Mouse (Mus musculus) intestine, postnatal 0 days (tissue): ENCODE results near the gene Cngb1. TPM values are rescaled to one million over a fixed set of nuclear protein-coding genes. Genes with fewer than 3 reads are reported as not detected.

Experiments used
- ATAC-seq: fragments of 200-750 bp; cut with Nextera tagmentation; 2 replicates; pipeline ENCODE4 v1.8.0; 2017; ENCODE audit warnings: mild to moderate bottlenecking, moderate TSS enrichment, moderate library complexity
- H3K27ac ChIP-seq: fragments of 300-500 bp; sonication (generic); 2 replicates; pipeline ENCODE4 v1.5.1; 2014; ENCODE audit warnings: mild to moderate bottlenecking, low read depth, low read length, moderate library complexity
- H3K27me3 ChIP-seq: fragments of 300-500 bp; sonication (generic); replicated peaks from 2 replicates; pipeline ENCODE4 v1.6.1; 2014; ENCODE audit warnings: low read length, mixed read lengths; ENCODE audit not compliant: control insufficient read depth, insufficient read depth
- H3K36me3 ChIP-seq: fragments of 300-500 bp; sonication (generic); 2 replicates; pipeline ENCODE4 v1.6.1; 2014; ENCODE audit warnings: mild to moderate bottlenecking, moderate library complexity; ENCODE audit not compliant: control insufficient read depth, insufficient read depth
- H3K4me1 ChIP-seq: fragments of 300-500 bp; sonication (generic); replicated peaks from 2 replicates; pipeline ENCODE4 v1.6.1; 2014; ENCODE audit warnings: antibody characterized with exemption, low read length, mixed read lengths; ENCODE audit not compliant: control insufficient read depth, insufficient read depth
- H3K4me2 ChIP-seq: fragments of 300-500 bp; sonication (generic); replicated peaks from 2 replicates; pipeline ENCODE4 v1.6.1; 2014; ENCODE audit warnings: low read depth, mild to moderate bottlenecking, moderate library complexity
- H3K4me3 ChIP-seq: fragments of 300-500 bp; sonication (generic); 2 replicates; pipeline ENCODE4 v1.5.1; 2014; ENCODE audit warnings: low read depth, low read length
- H3K9ac ChIP-seq: fragments of 300-500 bp; sonication (generic); 2 replicates; pipeline ENCODE4 v1.6.1; 2014; ENCODE audit warnings: mild to moderate bottlenecking, low read depth, low read length
- H3K9me3 ChIP-seq: fragments of 300-500 bp; sonication (generic); 2 replicates; pipeline ENCODE4 v1.6.1; 2016; ENCODE audit warnings: mixed run types; ENCODE audit not compliant: control insufficient read depth
- CTCF ChIP-seq: sonication (generic); IDR thresholded peaks from 2 replicates; pipeline ENCODE4 v1.5.1; 2016; ENCODE audit warnings: low read depth, mild to moderate bottlenecking, control low read depth, antibody characterized with exemption, moderate library complexity
- WGBS: fragments of 180-500 bp; shearing (Covaris S2); extraction: QIAGEN DNeasy Blood & Tissue Kit; methylation state at CpG from one replicate; pipeline ENCODE4 v1.1.7; 2014; 5-methylcytosine and 5-hydroxymethylcytosine counted together
- polyA plus RNA-seq: library from polyadenylated mRNA; unstranded; fragments of >200 nt; fragmentation: Nextera tagmentation; extraction: Ambion mirVana; gene quantifications from 2 replicates; pipeline ENCODE4 v1.2.1, GENCODE M21; 2015

The Cngb1 gene
- polyA plus RNA-seq, 1 experiment from 2014 or later = 0.94 TPM

GRCm38 (mm10) chr8:95293172-95293571, 13.2 kb downstream of the Cngb1 start:
- no peak for TF ChIP-seq CTCF
- Histone ChIP-seq H3K36me3 (no peaks in the 10 kb centered on the region), H3K9ac (no peak overlapping the region), H3K9me3 (no peaks in the 10 kb centered on the region), H3K27ac (no peak overlapping the region), H3K27me3 (no peaks in the 10 kb centered on the region), H3K4me1 (no peaks in the 10 kb centered on the region), H3K4me3 (0 out of 2 replicates have a peak overlapping the region, but pooled peaks have one; percentile 9), H3K4me2 (peak overlapping the region; percentile 37)
- peak; percentile 25; the same call in 1 of the 2 replicates for ATAC-seq
- 61% methylated on average over 11 of the region's 11 CpGs for WGBS

- H3K4me3 ChIP-seq = no peak overlapping the region
- no peaks in the 10 kb centered on the region for H3K4me1 ChIP-seq
- H3K9me3 ChIP-seq = no peaks in the 10 kb centered on the region
- H3K4me2 ChIP-seq = no peak overlapping the region
- no peak for ATAC-seq
- WGBS = 60% methylated on average over 6 of the region's 6 CpGs
- TF ChIP-seq CTCF = no peak
- H3K9ac ChIP-seq = no peak overlapping the region
- H3K27me3 ChIP-seq = no peaks in the 10 kb centered on the region
- no peaks in the 10 kb centered on the region for H3K36me3 ChIP-seq
- H3K27ac ChIP-seq = no peak overlapping the region
These were observed 17.2 kb downstream of the Cngb1 start for GRCm38 (mm10) chr8:95289066-95289650.

GRCm38 (mm10) chr8:95281493-95281892, 24.9 kb downstream of the Cngb1 start:
- WGBS = 51% methylated on average over 5 of the region's 5 CpGs
- no peaks in the 10 kb centered on the region for H3K36me3 ChIP-seq
- no peak overlapping the region for H3K9ac ChIP-seq
- no peak overlapping the region for H3K4me3 ChIP-seq
- no peaks in the 10 kb centered on the region for H3K4me1 ChIP-seq
- no peaks in the 10 kb centered on the region for H3K27me3 ChIP-seq
- H3K9me3 ChIP-seq = no peaks in the 10 kb centered on the region
- no peak for TF ChIP-seq CTCF
- no peak overlapping the region for H3K4me2 ChIP-seq
- H3K27ac ChIP-seq = no peak overlapping the region
- ATAC-seq = no peak

- TF ChIP-seq CTCF = no peak
- no peaks in the 10 kb centered on the region for H3K27me3 ChIP-seq
- ATAC-seq = no peak
- no peak overlapping the region for H3K27ac ChIP-seq
- no peaks in the 10 kb centered on the region for H3K36me3 ChIP-seq
- 72% methylated on average over 2 of the region's 2 CpGs for WGBS
- no peak overlapping the region for H3K9ac ChIP-seq
- no peak overlapping the region for H3K4me2 ChIP-seq
- no peak overlapping the region for H3K4me3 ChIP-seq
- no peaks in the 10 kb centered on the region for H3K9me3 ChIP-seq
- H3K4me1 ChIP-seq = no peaks in the 10 kb centered on the region
These were observed 33.5 kb downstream of the Cngb1 start for GRCm38 (mm10) chr8:95272871-95273270.

- no peaks in the 10 kb centered on the region for H3K9me3 ChIP-seq
- H3K4me1 ChIP-seq = no peaks in the 10 kb centered on the region
- H3K27me3 ChIP-seq = no peaks in the 10 kb centered on the region
- ATAC-seq = no peak
- no peak overlapping the region for H3K9ac ChIP-seq
- no peak for TF ChIP-seq CTCF
- H3K27ac ChIP-seq = no peak overlapping the region
- no peak overlapping the region for H3K4me3 ChIP-seq
- H3K4me2 ChIP-seq = no peak overlapping the region
- H3K36me3 ChIP-seq = no peaks in the 10 kb centered on the region
- WGBS = 16% methylated on average over 4 of the region's 4 CpGs
These were observed 34.5 kb downstream of the Cngb1 start for GRCm38 (mm10) chr8:95271841-95272240.

- no peaks in the 10 kb centered on the region for H3K9me3 ChIP-seq
- no peak for ATAC-seq
- TF ChIP-seq CTCF = no peak
- H3K27ac ChIP-seq = no peak overlapping the region
- no peak overlapping the region for H3K9ac ChIP-seq
- no peak overlapping the region for H3K4me2 ChIP-seq
- no peak overlapping the region for H3K4me3 ChIP-seq
- no peaks in the 10 kb centered on the region for H3K36me3 ChIP-seq
- no peaks in the 10 kb centered on the region for H3K27me3 ChIP-seq
- 77% methylated on average over 12 of the region's 12 CpGs for WGBS
- H3K4me1 ChIP-seq = no peaks in the 10 kb centered on the region
These were observed 35.9 kb downstream of the Cngb1 start for GRCm38 (mm10) chr8:95270501-95270900.

- H3K27me3 ChIP-seq = no peaks in the 10 kb centered on the region
- no peaks in the 10 kb centered on the region for H3K36me3 ChIP-seq
- H3K9ac ChIP-seq = no peak overlapping the region
- 91% methylated on average over 2 of the region's 2 CpGs for WGBS
- H3K4me2 ChIP-seq = no peak overlapping the region
- ATAC-seq = no peak
- H3K9me3 ChIP-seq = no peaks in the 10 kb centered on the region
- H3K4me1 ChIP-seq = no peaks in the 10 kb centered on the region
- TF ChIP-seq CTCF = no peak
- no peak overlapping the region for H3K27ac ChIP-seq
- H3K4me3 ChIP-seq = no peak overlapping the region
These were observed 44.2 kb downstream of the Cngb1 start for GRCm38 (mm10) chr8:95262181-95262580.
